Mouse (Mus musculus) G1E (cell line): ENCODE results near the gene Trim5.

Experiments
- CTCF ChIP-seq: IDR thresholded peaks from 2 replicates; pipeline ENCODE4 v1.5.1; 2012; ENCODE audit warnings: low read depth, low read length, inconsistent platforms, mixed read lengths
- GATA1 ChIP-seq: IDR thresholded peaks from 2 replicates; pipeline ENCODE4 v1.6.1; 2012; ENCODE audit warnings: borderline replicate concordance, low read length, inconsistent platforms, mixed read lengths

- no peak for TF ChIP-seq GATA1
- TF ChIP-seq CTCF = no peak
Observed at GRCm38 (mm10) chr7:104240857-104241256, 47.0 kb downstream of the Trim5 start.
